Mouse (Mus musculus) thymus, adult 2 months (tissue): ENCODE measurements at regions not wholly inside any gene's neighbourhood (a gene's known extent, or its start where the extent isn't known, plus 50 kb on each side); places are given as distances from the start of the nearest gene placed in this dataset.

Source experiments
- CTCF ChIP-seq: fragments of 200-500 bp; IDR thresholded peaks from 2 replicates; pipeline ENCODE4 v1.5.1; 2012; ENCODE audit warnings: mild to moderate bottlenecking, control low read depth, low read length, moderate library complexity, borderline replicate concordance; ENCODE audit not compliant: control insufficient read depth, poor library complexity, insufficient read depth; ENCODE audit errors: extremely low read depth
- POLR2A ChIP-seq: fragments of 200-500 bp; IDR thresholded peaks from 2 replicates; pipeline ENCODE4 v1.6.1; 2012; ENCODE audit warnings: mild to moderate bottlenecking, low read length, control low read depth, moderate library complexity; ENCODE audit not compliant: control insufficient read depth, poor library complexity, insufficient read depth; ENCODE audit errors: extremely low read depth

- TF ChIP-seq CTCF = no peak
- TF ChIP-seq POLR2A = no peak
Measured at GRCm38 (mm10) chr1:165018236-165018635, 82.9 kb upstream of the Xcl1 start.
